Mouse (Mus musculus) cerebellum, postnatal 10 days (tissue): ENCODE results near the gene Ddx19b.
"Not testable (repeated sequence)": the region's sequence is repeated elsewhere in the genome, so short reads cannot be mapped to it uniquely, and the experiment has no call there.

Experiments
- DNase-seq, 2 experiments: peaks; one replicate each; pipeline ENCODE4 v3.0.0; 2021; ENCODE audit warnings: mixed read lengths in 2 of 2

Ddx19b gene

GRCm38 (mm10) chr8:111031572-111031971, at the start of gene Ddx19b:
Gene Ddx19b, minus strand, starts transcription at chr8:111031751.
- no peak for DNase-seq

GRCm38 (mm10) chr8:111079861-111080271, 48.3 kb upstream of the Ddx19b start:
- DNase-seq = no peak

GRCm38 (mm10) chr8:111079461-111079860, 47.9 kb upstream of the Ddx19b start:
- DNase-seq = no peak

GRCm38 (mm10) chr8:111075926-111076325, 44.4 kb upstream of the Ddx19b start:
- no peak for DNase-seq

GRCm38 (mm10) chr8:111068660-111069059, 37.1 kb upstream of the Ddx19b start:
- DNase-seq = not testable (repeated sequence)

- DNase-seq = no peak
These were observed 35.9 kb upstream of the Ddx19b start for GRCm38 (mm10) chr8:111067439-111067838.

GRCm38 (mm10) chr8:111066308-111066707, 34.8 kb upstream of the Ddx19b start:
- DNase-seq = no peak

GRCm38 (mm10) chr8:111062893-111063292, 31.3 kb upstream of the Ddx19b start:
- DNase-seq = no peak

- DNase-seq = peak; percentile 93 to 96
These were observed 30.7 kb upstream of the Ddx19b start for GRCm38 (mm10) chr8:111062072-111062757.

- peak in 1 of 2 experiments; percentile 40 for DNase-seq
These were observed 30.1 kb upstream of the Ddx19b start for GRCm38 (mm10) chr8:111061688-111062071.

GRCm38 (mm10) chr8:111058946-111059572, 27.5 kb upstream of the Ddx19b start:
- DNase-seq = no peak

- DNase-seq = peak; percentile 65 to 66
These were observed 25.2 kb upstream of the Ddx19b start for GRCm38 (mm10) chr8:111056691-111057293.

GRCm38 (mm10) chr8:111056158-111056663, 24.7 kb upstream of the Ddx19b start, which contains the start of gene Exosc6:
Gene Exosc6, plus strand, starts transcription at chr8:111056339.
- peak; percentile 94 to 96 for DNase-seq

- DNase-seq = peak in 1 of 2 experiments; percentile 19
These were observed 24.1 kb upstream of the Ddx19b start for GRCm38 (mm10) chr8:111055661-111056060.

GRCm38 (mm10) chr8:111055031-111055634, 23.6 kb upstream of the Ddx19b start:
- DNase-seq = no peak

- peak; percentile 50 to 53 for DNase-seq
These were observed 22.4 kb upstream of the Ddx19b start for GRCm38 (mm10) chr8:111053827-111054518.

- no peak for DNase-seq
These were observed 17.6 kb upstream of the Ddx19b start for GRCm38 (mm10) chr8:111049106-111049505.

GRCm38 (mm10) chr8:111048694-111049093, 17.1 kb upstream of the Ddx19b start:
- no peak for DNase-seq

- DNase-seq = peak in 1 of 2 experiments; percentile 41
These were observed 12.6 kb upstream of the Ddx19b start for GRCm38 (mm10) chr8:111044003-111044734.

GRCm38 (mm10) chr8:111042546-111042945, 11.0 kb upstream of the Ddx19b start:
- no peak for DNase-seq

GRCm38 (mm10) chr8:111036591-111036990, 5.0 kb upstream of the Ddx19b start:
- DNase-seq = no peak

GRCm38 (mm10) chr8:111034276-111034675, 2.7 kb upstream of the Ddx19b start:
- peak; percentile 56 to 57 for DNase-seq
